Mouse (Mus musculus) lung, adult 18-20 months (tissue): ENCODE measurements at regions not wholly inside any gene's neighbourhood (a gene's known extent, or its start where the extent isn't known, plus 50 kb on each side); places are given as distances from the start of the nearest gene placed in this dataset.

ENCODE experiments used
- DNase-seq, 2 experiments: peaks; one replicate each; pipeline ENCODE4 v3.0.0; 2022; ENCODE audit warnings: mixed read lengths in 2 of 2

- no peak for DNase-seq
These were observed 70.4 kb upstream of the Slc38a4 start for GRCm38 (mm10) chr15:97125836-97126822.

- no peak for DNase-seq
These were observed 66.5 kb upstream of the Slc38a4 start for GRCm38 (mm10) chr15:97122263-97122662.

- DNase-seq, result no peak
These were observed 56.9 kb upstream of the Slc38a4 start for GRCm38 (mm10) chr15:97112452-97113200.

GRCm38 (mm10) chr15:97111320-97112192 lies 55.8 kb upstream of the Slc38a4 start:
- DNase-seq, result no peak

GRCm38 (mm10) chr15:97107779-97108178 lies 52.0 kb upstream of the Slc38a4 start:
- no peak for DNase-seq

- no peak for DNase-seq
These were observed 50.8 kb upstream of the Slc38a4 start for GRCm38 (mm10) chr15:97106556-97106955.
